Mouse (Mus musculus): Measurements from ENCODE around the gene Mmp11.

Gene Mmp11

DNA sequence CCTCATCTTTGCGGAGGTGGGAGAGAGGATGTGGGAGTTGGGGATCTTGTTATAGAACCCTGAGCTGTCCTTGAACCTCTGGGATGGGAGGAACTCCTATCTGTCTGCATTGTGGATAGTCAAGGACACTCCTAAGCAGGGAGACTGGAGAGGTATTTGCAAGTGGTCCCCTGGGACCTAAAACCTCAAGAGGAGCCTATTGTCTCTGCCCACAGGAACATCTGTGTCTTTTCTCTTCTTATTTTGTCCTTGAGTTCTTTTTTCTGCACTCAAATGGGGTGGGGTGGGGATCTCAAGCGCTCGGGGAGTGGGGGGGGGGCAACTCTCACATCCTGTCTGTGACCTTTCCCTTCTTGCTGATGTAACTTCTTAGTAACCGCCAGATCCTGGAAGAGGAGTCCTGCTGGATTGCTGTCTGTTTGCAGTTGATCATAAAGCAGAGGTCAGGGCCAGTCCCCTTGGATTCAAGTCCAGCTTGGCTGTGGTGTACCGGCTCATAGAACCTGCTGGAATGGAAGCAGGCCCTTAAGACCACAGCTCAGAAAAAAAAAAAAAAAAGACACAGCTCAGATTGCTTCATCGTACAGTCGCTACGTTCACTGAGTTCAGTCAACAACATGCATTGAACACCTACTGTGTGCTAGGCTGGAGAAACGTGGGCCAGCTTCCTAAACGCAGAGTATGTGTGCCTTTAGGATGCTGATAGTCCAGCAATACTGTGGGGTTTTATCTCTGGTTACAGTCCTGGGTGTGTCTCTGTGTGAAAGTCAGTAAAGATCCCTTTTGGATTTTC is 1.8 kb upstream of the Mmp11 start:
- DNase-seq = peak; percentile 73

DNA sequence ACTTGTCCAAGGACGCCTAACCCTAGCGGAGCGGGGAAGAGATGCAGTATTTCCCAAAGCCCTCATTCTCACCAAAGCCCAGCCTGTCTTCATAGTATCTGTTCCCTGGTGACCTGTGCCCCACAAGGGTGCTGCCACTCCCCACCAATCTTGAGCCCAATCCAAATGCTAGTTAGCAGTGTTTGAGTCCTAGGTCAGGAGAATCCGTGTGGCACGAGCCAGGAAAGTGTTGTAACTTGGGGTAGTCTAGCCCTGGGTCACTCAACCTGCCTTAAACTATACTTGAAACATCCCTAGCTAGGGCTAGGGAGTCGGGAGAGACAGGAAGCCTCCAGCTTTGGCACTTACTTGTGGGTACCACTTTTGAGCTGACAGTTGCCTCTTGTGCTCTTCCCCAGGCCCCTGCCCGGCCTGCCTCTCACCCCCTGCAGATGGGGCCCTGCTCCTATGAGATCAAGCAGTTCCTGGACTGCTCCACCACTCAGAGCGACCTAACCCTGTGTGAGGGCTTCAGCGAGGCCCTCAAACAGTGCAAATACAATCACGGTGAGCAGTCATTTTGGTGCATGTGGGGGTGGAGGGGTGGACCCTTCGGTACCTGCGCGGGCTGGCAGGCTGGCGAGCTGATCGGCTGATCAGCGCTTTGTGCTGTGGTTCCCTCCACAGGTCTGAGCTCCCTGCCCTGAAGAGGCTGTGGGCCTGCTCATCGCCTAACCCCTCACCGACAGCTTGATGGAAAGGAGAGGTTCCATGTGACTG is 792 bp upstream of the Mmp11 start:
- DNase-seq = no peak

DNA sequence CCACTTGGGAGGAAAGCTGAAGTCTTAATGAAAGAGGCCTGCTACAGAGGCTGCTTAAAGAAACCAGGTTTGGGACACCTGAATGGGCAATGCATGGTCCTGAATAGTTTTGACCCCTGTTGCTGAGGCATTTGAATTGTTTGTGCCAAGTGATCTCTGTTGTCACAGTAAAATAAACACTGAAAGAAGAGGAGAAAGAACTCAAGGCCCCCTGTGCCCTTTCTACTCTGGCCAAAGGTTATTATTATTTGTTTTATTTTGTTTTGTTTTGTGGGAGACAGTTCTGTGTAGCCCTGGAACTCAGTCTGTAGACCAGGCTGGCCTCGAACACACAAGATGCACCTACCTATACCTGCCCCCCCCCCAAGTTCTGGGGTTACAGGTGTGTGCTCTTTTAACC is 1.3 kb downstream of the Mmp11 start:
- DNase-seq = no peak

DNA sequence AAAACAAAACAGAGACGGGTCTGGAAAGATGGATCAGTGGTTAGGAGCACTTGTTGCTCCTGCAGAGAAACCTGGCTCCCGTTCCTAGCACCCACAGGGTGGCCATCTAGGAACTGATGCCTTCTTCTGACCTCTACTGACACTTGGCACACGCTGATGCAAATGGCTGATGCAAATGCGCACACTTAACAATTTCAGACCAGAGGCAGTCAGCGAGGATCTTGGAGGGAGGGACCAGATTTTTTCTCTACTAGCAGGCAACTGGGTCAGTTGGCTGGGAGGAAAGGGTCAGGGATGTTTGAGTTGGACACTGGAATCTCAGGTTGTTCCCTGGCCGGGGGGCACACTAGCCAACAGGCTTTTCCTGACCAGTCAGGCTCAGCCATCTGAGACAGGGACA is 3.4 kb downstream of the Mmp11 start, which contains the start of gene Chchd10:
Gene Chchd10, plus strand, starts transcription at position 240 of the 400 bp plus-strand sequence.
- no peak for DNase-seq

DNA sequence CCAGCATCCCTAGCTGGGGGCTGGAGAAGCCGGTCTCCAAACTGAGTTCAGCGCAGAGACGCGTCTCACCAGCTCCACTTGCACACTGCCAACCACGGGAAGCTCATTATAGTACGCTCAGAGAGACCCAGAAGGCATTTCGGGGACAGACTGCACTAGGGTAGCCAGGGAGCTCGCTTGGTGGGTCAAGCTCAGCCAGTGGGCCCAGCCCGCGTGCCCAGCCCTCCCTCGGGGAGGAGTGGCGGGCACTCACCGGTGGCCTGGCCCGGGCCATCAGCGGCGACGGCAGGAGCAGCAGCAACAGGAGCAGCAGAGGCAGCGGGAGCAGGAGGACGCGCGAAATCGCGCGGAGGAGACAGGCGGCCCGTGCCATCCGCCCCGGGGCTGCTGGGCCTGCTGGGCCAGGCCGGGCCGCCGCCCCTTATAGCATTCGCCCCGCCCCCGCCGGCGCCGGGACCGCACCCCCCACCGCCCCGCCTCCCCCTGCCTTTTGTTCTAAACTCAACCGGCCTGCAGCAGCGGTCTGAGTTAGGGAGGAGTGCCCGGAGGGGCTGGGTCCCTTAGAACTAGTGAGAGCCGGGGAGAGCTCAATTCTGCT is 4.1 kb downstream of the Mmp11 start:
- DNase-seq = peak; percentile 76

DNA sequence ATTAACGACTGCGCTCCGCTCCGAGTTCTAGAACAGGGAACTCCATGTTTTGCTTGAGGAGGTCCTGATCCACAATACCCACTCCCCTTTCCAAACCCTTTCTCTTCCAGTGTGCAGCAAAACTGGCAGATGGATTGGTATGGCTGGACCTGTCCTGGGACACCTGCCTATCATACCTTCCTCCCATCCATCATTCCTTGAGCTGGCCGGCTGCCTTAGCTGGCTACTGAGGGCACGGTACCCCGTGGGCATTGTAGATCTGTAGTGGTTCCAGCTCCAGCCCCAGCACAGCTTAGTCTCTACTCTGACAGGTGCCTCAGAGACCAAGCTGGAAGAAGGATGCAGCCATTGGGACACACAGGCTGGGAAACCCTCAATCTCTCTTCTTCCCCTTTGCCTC is 5.0 kb downstream of the Mmp11 start:
- no peak for DNase-seq

DNA sequence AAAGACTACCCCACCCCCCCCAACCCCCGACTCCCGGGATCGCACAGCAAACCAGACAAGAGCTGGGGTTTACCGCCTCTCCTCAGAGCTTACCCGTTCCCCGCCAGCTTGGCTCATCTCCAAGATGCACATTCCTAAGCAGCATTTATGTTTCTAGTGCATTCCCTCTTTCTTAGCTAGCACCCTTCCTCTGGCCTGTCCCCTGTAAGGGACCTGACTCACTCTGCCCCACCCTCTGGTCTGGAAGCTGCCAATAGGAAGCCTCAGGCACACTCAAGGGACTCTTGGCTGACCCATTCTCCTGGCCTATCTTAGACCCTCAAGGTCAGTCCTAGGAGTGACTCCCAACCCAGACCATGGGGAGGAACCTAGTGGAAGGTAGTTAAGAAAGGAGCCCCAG is 6.0 kb downstream of the Mmp11 start:
- DNase-seq = no peak

DNA sequence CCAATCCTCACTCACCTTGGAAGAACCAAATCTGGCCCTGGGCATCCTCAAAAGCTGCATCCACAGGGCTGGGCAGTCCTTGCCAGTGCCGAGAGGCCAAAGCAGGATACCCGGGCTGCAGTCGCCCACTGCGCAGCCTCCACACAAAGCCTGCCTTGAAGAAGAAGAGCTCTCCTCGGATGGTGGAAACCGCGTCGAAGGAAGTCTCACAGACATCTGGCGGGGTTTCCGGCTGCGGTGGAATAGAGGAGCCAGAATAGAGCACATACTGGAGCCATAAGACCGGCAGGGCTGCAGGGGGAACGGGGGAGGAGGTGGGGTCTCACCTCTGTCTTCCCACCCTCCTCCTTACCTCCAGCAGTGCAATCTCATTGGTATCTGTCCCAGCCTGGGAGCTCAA is 9.9 kb downstream of the Mmp11 start:
- no peak for DNase-seq

DNA sequence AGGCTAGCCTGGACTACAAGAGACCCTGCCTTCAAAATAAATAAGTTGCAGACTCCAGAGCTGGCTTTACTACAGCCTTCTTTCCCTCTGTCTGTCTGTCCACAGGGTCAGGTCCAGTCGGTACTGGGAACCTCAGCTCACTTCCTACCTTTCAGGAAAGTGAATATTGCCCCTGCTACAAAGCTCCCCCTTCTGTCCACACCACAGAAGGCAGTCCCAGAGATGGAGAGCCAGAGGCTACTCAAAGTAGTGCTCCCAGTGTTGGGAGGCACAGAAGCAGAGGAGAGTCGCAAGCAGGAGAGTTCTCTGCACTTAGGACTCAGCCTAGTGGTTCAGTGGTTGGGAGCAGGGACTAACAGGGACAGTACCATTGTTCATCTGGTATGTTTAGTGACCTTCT is 12.0 kb downstream of the Mmp11 start:
- no peak for DNase-seq

DNA sequence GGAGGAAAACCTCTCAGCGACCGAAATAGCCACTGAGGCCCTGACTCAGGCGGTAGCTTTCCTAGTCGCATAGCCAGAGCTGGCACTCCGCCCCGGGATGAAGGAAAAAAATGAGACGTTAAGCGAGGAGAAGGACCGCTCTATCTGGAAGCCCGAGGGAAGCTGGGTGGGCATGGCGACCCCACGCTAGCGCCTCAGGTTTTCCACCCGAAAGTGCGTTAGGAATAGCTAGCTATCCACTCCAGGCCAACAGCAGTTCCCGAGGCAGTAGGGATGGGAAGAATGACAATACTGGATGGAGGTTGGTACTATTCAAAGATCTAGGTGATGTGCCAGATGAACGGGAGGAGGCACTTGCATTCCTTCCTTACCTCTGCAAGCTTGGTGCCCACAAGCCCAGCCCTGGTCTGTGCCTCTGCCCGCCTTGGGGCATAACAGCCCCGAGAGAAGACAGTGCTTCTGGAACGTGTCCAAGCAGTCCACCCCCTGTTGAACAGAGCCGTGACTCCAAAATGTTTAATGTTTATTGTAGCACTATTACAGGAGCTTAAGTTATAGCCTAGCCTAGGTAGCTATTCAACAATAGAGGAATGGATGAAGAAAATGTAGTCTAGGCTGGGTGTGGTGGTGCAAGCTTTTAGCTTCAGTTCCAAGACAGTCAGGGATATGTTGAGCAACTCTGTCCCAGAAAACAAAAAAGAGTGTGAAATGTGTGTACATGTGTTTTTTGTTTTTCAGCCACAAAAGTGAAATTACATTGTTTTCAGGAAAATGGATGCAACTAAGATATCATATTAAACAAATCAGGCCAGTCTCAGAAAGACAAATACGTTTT is 14.4 kb downstream of the Mmp11 start:
- peak; percentile 36 for DNase-seq

DNA sequence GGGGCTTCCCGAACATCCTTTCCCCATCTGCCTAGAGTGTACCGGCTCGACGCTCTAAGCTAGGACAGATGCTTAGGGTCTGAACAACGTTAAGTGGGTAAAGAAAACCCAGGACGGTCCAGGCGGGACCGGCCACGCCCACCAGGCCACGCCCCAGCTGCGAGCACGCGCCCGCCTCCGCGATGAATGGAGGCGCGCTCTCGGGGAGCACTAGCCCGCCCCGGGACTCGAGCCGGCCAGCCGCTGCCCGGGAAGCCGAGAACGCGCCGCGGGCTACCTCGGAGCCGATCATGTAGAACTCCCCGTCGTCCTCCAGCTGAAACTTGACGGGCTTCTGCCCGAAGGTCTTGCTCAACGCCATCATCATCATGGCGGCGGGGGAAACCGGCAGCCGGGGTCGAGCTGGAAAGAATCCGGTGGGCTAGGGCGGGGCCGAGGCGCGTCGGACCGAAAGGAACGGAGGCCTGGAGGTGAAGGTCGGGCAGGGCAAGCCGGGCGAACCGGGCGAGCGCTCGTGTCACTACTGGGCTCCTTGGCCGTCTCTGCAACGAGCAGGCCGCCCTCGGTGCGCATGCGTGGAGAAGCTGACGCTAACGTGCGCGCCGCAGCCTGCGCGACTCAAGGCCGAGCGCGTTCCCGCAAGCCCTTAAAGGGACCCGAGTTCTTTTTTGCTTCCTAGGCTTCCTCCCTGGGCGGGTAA is 15.1 kb downstream of the Mmp11 start, which contains the start of gene Smarcb1:
Gene Smarcb1, minus strand, starts transcription at position 592 of the 700 bp plus-strand sequence.
- DNase-seq = peak; percentile 97

DNA sequence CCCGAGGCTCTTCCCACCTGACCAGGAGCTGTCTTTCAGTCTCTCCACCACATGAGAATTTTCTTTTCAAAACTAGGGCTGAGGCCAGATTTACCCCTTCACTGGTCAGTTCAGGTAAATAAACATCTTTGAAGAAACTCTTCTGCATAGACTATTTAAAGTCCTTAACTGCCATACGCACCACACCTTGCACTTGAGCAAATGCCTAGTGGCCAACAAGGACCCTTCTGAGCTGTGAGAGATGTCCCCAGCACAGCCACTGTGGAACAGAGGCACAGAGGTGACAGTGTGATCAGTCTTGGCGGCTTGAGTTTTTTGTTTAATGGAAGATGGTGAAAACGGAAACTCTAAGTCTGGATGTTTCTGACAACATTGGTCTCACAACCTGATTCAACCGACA is 17.3 kb downstream of the Mmp11 start:
- DNase-seq = no peak

DNA sequence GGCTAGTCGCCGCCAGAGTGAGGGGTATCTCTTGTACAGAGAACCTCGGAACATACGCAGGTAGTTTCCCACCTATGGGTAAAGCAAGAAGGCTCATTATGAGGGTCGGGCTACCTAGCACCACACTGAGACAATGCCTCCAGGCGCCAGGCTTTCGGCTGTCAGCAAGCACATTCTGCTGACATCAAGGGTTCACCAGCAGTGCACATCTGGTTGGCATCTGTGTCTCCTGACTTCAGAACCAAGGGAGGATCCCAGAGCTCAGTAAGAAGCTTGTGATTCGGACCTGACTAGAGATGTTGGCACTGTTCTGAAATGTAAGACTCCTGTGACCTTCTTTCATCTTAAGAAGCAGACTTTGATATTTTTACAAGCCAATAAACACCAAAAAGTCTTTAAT is 19.5 kb downstream of the Mmp11 start:
- DNase-seq = no peak

DNA sequence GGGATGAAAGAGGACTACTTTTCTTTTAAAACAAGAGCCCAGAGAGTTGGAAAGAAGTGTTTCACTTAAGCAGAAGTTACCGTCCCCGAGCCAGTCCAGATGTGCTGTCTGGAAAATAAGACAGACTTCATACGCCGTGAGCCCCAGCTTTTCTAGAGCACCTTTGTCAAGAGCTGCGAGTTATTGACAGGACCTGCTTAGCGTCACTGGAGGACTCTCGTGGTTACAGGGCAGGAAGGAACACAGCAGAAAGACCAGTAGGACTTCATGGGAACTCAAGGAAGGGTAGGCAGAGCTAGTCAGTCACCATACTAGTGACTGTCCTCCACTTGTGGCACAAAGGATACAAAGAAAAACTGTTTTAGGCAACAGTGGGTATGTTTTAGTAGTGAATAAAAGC is 20.7 kb downstream of the Mmp11 start:
- DNase-seq = no peak

DNA sequence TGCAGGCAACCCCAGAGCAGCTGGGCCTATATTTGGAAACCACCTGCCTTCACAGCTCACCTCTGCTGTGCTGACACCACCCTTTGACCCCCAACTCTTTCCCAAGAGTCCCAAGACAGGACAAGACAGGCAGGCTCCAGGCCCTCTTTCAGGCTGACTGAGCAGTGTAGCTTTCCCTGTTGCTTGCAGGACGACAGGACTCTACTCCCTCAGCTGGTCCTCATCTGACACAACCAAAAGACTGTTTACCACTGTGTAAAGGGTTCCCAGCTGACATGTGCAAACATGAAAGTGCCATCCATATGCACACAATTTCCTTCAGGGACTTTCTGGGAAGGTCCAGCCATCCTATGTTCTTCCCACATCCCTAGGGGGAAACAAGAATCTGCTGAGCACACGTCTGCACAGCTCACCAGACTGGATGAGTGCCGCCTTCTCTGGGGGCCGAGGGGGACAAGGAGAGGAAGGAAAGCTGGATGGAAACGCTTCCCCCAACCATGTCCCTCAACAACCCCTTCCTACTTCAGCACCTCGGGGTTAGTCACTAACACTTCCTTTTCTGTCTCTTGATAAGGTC is 23.2 kb downstream of the Mmp11 start:
- no peak for DNase-seq

DNA sequence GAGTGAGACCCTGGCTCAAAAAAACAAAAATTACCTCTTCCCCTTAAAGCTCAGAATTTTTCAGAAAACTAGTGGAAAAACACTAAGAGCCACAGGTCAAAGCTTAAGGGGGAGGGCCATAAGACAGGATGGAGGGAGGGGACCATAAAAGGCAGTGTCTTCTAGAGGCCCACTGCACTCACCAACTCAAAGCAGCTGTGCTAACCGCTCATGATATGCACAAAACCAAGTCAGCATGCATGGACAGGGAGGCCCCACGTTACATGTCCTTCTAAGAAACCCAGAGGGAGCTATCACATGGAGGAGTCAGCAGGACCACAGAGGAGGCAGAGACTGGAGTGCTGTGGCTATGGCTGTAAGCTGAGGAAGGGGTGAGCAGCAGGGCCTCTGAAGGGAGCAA is 25.6 kb downstream of the Mmp11 start:
- no peak for DNase-seq

DNA sequence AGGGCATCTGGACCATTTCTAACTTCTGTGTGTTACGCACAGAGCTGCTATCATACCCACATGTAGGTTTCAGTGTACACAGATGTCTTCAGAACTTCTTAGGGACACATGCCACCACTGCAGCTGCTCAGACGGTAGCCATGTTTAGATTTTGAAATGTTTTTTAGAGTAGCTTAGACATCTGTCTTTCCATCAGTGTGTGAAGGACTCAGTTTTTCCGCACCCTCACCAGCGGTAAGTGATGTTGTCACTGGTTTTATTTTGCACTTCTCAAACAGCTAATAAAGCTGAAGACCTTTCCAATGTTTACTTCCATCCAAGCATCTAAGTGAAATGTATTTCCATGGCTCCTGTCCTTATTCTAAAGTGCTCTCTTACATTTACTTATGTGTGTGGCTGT is 29.4 kb downstream of the Mmp11 start:
- no peak for DNase-seq

DNA sequence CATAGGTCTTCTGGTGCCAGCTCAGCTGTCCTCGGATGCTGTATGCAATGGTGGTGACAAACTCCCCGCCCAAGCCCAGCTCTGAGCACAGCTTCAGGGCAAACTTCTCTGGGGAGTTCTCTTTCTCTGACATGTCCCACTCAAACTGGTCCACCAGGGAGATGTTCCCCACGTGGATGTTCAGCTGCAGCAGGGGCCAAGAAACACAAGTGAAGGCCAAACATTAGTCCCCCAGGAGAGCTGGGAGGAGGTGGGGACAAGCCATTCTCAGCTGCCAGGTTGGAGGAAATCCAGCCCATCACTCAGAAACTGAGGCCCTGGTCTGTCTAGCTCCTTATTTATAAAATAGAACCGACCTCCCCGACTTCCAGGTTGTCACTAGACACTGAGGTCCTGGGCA is 31.9 kb downstream of the Mmp11 start:
- DNase-seq = no peak

DNA sequence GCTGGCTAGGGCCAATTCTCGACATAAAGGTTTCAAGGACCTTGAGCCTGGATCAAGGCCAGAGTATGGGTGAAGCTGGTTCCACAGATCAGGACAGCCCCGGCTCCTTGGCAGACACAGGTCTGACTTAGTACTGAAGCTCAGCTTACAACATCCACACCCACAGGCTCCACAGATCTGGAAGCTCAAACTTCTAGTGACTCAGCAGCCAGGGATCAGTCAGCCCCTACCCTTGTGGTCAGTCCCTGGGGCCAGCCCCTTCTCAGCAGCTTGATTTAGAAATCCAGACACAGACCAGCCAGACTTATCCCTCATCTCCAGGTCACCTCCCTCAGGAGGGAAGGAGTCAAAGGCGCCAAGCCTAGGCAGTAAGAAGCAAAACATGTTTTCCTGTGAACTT is 37.5 kb downstream of the Mmp11 start:
- DNase-seq = no peak

DNA sequence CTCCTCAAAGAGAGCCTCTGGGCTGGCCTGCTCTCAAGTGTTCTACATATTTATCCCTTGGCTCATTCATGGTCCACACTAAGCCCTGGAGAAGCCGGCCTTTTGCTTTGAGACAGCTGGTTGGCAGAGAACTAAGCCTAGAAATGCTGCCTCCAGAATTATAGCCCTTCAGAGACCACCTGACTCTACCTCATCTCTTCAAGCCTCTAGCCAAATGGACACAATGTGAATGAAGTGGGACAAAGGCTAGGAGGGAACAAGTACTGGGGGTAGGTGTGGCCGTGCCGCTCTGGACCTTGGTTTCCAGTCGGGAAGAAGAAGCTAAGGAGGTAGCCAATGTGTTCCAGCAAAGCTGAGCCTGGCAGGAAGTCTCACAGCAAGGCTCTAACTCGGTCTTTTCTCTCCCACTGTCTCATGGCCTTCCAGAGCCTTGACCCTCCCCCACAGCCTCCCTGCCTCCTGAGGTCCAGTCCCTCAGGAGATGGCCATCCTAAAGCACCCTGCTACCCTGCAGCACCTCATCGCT is 38.2 kb downstream of the Mmp11 start:
- DNase-seq = no peak

DNA sequence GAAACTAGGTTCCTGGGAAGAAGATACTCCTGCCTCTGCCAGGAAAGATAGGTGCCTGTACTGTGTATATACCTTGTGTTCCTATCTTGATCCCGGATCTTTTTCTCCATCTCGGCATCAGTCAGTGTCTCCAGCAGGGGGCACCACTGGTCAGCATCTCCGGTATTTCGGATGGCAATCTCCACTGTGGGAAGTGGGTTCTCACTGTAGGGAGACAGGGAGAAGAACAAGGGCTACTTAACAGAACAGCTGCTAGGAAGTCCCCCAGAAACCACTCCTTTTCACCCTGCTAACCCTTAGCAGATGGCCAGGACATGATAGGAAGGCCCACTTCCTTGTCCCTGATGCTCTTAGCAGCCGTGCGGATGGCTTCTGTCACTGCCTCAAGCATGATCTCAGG is 38.9 kb downstream of the Mmp11 start:
- DNase-seq = peak; percentile 68

DNA sequence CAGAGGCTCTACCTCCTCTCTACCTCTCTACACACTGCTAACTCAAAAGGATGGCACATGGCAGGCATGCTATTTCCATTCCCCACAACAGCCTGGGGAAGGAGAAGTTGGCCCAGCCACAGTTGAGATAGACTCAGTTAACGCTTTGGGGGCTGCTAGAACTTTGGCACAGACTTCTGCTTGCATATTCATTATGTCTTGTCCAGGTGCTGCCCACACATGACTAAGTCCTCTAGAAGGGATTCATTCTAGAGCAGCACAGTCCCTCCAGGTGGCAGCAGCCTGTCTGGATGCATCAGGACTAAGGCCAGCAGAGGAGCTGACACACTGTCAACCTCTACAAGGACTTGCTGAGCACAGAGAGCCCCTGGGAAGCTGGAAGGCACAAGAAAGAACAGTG is 40.1 kb downstream of the Mmp11 start:
- no peak for DNase-seq
